Mouse (Mus musculus) CH12.LX (cell line): ENCODE measurements around the gene Ppef2.

ENCODE experiments used
- CTCF ChIP-seq, 2 experiments: IDR thresholded peaks in 1 of 2; conservative IDR thresholded peaks in 1 of 2; 2 replicates each; pipeline ENCODE4 v1.5.1; 2011 to 2012; ENCODE audit warnings: low read depth in 2 of 2, low read length in 2 of 2, improper control_type of control experiment in 1 of 2, inconsistent platforms in 1 of 2, mild to moderate bottlenecking in 1 of 2, moderate library complexity in 1 of 2
- EP300 ChIP-seq: IDR thresholded peaks from 2 replicates; pipeline ENCODE4 v1.6.1; 2011; ENCODE audit warnings: low read length, improper control_type of control experiment
- ETS1 ChIP-seq: conservative IDR thresholded peaks from 2 replicates; pipeline ENCODE4 v1.6.1; 2012; ENCODE audit warnings: low read depth, mild to moderate bottlenecking, inconsistent platforms, low read length, improper control_type of control experiment, moderate library complexity
- MAX ChIP-seq: IDR thresholded peaks from 2 replicates; pipeline ENCODE4 v1.6.1; 2011; ENCODE audit warnings: low read length, improper control_type of control experiment
- MAZ ChIP-seq: IDR thresholded peaks from 2 replicates; pipeline ENCODE4 v1.6.1; 2012; ENCODE audit warnings: low read depth, mild to moderate bottlenecking, inconsistent platforms, low read length, improper control_type of control experiment, moderate library complexity
- POLR2A ChIP-seq: IDR thresholded peaks from 2 replicates; pipeline ENCODE4 v1.6.1; 2011; ENCODE audit warnings: low read depth, mild to moderate bottlenecking, improper control_type of control experiment, low read length
- POLR2AphosphoS2 ChIP-seq: IDR thresholded peaks from 2 replicates; pipeline ENCODE4 v1.6.1; 2011; ENCODE audit warnings: low read depth, low read length, improper control_type of control experiment
- RAD21 ChIP-seq: IDR thresholded peaks from 2 replicates; pipeline ENCODE4 v1.6.1; 2011; ENCODE audit warnings: low read depth, mild to moderate bottlenecking, low read length, improper control_type of control experiment, moderate library complexity
- TCF12 ChIP-seq: IDR thresholded peaks from 2 replicates; pipeline ENCODE4 v1.6.1; 2014; ENCODE audit warnings: low read depth, mild to moderate bottlenecking, inconsistent platforms, low read length, improper control_type of control experiment
- USF1 ChIP-seq: IDR thresholded peaks from 2 replicates; pipeline ENCODE4 v1.6.1; 2014; ENCODE audit warnings: low read depth, mild to moderate bottlenecking, inconsistent platforms, low read length, improper control_type of control experiment
- ZC3H11A ChIP-seq: IDR thresholded peaks from 2 replicates; pipeline ENCODE4 v1.6.1; 2012; ENCODE audit warnings: low read depth, mild to moderate bottlenecking, inconsistent platforms, low read length, improper control_type of control experiment
- ZMIZ1 ChIP-seq: IDR thresholded peaks from 2 replicates; pipeline ENCODE4 v1.6.1; 2012; ENCODE audit warnings: low read depth, mild to moderate bottlenecking, inconsistent platforms, low read length, improper control_type of control experiment

DNA sequence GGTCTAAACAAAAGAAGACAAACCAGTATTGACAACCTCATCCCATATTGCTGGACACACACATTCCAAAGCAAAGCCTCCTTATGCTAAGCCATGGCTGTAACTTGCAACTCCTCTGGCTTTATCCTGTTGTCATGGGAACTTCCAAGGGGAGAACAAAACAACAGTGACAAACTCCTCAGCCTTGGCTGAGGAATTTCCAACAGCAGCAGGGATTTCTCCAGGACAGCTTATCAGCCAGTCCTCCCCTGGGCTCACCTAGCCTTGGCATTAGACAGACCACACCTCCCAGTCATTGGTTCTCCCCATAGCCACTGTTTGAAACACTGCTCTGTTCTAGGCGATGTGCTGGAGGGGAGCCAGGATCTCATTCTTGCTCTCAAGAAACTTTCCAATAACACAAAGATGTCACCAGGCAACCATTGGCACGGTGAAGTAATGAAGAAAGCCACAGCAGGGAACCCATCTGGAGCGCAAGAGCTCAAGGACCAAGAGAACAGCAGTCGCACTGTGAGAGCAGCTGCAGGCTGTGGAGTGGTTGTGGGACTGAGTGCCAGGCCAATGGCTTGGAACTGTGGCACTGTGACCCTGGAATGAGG is 7.8 kb upstream of the Ppef2 start:
- TF ChIP-seq CTCF (conservative IDR thresholded peaks at IDR 0.05 in 1 of 2, IDR thresholded peaks at IDR 0.05 in 1 of 2; ENCODE audit: low read depth in 2 of 2, low read length in 2 of 2): no peak
- TF ChIP-seq ETS1: no peak
- TF ChIP-seq POLR2AphosphoS2: no peak
- no peak for TF ChIP-seq MAZ
- no peak for TF ChIP-seq ZMIZ1
- TF ChIP-seq EP300: no peak
- TF ChIP-seq TCF12: no peak
- TF ChIP-seq MAX: no peak
- TF ChIP-seq POLR2A: no peak
- TF ChIP-seq ZC3H11A: no peak
- TF ChIP-seq USF1: no peak
- TF ChIP-seq RAD21: no peak
